Mouse (Mus musculus): ENCODE measurements around the gene 2310011J03Rik. TPM values are rescaled to one million over a fixed set of nuclear protein-coding genes. Genes with fewer than 3 reads are reported as not detected.

2310011J03Rik gene
- polyA plus RNA-seq, 1 experiment from 2014 or later: 42.3 TPM

DNA sequence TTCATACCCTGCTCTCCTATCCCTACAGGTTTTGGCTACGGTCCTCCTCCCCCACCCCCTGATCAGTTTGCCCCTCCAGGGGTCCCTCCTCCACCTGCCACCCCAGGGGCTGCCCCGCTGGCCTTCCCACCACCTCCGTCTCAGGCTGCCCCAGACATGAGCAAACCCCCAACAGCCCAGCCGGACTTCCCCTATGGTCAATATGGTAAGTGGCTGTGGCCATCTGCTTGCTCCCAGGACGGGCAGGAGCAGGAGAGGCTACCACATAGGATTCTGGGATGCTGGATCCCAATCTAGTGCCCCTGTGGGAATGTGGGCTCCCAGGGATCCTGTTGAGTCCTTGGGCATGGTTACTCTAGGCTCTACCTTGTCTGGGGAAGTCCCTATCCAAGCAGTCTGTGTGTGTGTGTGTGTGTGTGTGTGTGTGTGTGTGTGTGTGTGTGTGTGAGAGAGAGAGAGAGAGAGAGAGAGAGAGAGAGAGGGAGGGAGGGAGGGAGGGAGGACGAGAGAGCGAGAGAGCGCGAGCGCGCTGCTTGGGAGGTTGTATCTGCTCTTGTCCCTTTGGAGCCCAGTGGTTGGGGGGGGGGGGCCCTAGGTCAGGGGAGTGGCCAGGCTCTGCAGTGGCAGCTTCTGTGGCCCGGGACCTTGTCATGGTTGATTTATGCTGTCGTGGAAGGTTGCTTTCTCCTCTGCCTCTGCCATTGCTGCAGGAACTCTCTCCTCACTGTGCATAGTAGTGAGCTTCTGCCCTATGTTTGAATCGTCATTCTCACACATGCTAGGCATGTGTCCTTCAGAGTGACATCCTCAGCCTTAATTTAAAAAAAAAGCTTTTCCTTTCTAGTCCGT is 34.9 kb downstream of the 2310011J03Rik start:
- 84% methylated on average over 15 of the region's 15 CpGs for WGBS (ENCODE audit: insufficient replicate concordance)
- Histone ChIP-seq H3K9ac (no peak overlapping the region), H3K36me3 (peaks cover 88% of the 10 kb centered on the region), H3K4me2 (no peak overlapping the region), H3K9me3 (replicated peaks) (no peaks in the 10 kb centered on the region), H3K27ac (no peak overlapping the region), H3K4me3 (replicated peaks) (no peak overlapping the region), H3K4me1 (replicated peaks) (peaks cover 14% of the 10 kb centered on the region), H3K27me3 (no peaks in the 10 kb centered on the region)
- DNase-seq: no peak
- ATAC-seq (ENCODE audit: low read depth): no peak

DNA sequence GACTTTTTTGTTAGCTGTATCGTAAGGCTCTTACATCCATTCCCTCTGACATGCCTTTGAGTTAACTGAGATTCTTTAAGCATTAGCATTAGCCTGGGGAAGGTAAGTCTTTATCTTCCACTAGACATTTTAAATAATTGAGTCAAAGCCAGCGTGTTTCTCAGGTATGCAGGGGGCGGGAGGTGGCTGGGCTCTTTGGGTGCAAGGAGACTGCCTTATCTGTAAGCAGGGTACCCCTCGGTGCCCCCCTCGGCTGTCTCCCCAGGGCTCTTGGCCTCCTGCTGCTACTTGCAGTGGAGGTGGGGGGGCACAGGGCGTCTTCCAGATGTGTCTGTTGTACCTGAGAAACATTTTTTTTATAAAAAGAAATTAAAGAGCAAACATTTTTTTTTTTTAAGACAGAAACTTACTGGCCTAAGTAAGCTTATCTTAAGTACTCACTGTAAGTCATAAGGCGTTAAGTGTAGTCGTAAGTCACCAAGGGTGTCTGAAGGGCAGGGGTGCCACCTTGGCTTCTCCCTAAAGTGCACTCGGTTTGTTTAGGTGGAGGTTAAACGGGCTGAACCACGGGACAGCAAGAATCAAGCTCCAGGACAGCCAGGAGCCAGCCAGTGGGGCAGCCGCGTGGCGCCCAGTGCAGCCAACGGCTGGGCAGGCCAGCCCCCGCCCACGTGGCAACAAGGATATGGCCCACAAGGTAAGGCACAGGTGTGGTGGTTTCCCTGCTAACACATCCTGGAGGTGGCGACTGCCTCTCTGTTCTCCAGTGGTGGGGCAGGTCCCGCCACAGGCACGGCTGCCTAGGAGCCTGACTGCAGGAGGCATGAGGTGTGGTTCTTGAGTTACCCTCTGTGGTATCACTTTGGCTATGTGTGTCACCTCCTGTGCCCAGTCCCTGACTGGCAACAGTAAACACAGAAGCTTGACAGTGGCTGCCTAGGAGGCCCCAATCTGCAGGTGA is 37.6 kb downstream of the 2310011J03Rik start:
- Histone ChIP-seq H3K9ac (no peak overlapping the region), H3K4me2 (no peak overlapping the region), H3K4me1 (replicated peaks) (peaks cover 11% of the 10 kb centered on the region), H3K27me3 (no peaks in the 10 kb centered on the region), H3K27ac (no peak overlapping the region), H3K36me3 (peaks cover 99% of the 10 kb centered on the region), H3K4me3 (replicated peaks) (no peak overlapping the region), H3K9me3 (replicated peaks) (no peaks in the 10 kb centered on the region)
- no peak for DNase-seq
- WGBS (ENCODE audit: insufficient replicate concordance): 82% methylated on average over 20 of the region's 20 CpGs
- no peak for ATAC-seq (ENCODE audit: low read depth)

DNA sequence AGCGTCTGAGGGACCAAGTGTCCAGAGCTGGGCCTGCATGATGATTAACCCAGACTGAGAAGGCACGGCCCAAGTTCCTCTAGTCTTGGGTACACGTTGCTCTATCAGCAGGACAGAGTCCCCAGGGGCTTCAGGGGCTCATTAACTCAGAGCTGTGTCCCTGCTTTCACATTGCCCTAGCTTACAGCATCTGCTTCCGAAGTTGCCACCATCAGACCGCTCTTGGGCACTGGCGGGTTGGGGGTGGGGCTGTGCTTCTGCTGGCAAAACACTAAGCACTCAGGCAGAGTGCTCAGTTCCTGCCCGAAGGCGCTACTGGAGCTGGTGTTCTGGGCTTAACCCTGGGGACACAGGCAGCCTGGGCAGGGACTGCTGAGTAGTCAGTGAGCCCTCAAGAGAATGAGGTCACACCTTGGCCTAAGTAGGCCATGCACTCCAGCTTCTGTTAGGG is 38.4 kb downstream of the 2310011J03Rik start:
- ATAC-seq (ENCODE audit: low read depth): no peak
- Histone ChIP-seq H3K4me2 (no peak overlapping the region), H3K27ac (no peak overlapping the region), H3K9me3 (replicated peaks) (no peaks in the 10 kb centered on the region), H3K4me1 (replicated peaks) (peaks cover 11% of the 10 kb centered on the region), H3K9ac (no peak overlapping the region), H3K4me3 (replicated peaks) (no peak overlapping the region), H3K27me3 (no peaks in the 10 kb centered on the region), H3K36me3 (peaks cover 99% of the 10 kb centered on the region)
- 87% methylated on average over 8 of the region's 8 CpGs for WGBS (ENCODE audit: insufficient replicate concordance)
- no peak for DNase-seq

DNA sequence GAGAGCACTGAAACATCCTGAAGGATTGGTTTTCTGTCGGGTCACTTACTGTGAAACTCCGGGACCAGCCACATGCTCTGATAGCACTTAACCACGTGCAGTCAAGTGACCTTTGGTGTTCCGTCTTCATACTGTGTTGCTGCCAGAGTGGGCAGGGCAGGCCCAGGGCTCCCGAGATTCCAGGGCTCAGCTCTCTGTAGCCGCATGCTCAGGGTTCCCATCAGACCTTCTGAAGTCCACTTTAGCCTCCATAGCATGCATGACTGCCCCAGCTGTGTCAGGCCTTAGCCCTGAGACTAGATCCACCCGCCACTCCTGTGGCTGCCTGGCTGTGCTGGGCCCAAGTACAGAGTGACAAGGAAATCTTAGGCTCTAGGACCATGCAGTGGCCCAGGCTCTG is 39.0 kb downstream of the 2310011J03Rik start:
- Histone ChIP-seq H3K9me3 (replicated peaks) (no peaks in the 10 kb centered on the region), H3K4me2 (no peak overlapping the region), H3K4me3 (replicated peaks) (no peak overlapping the region), H3K27me3 (no peaks in the 10 kb centered on the region), H3K27ac (no peak overlapping the region), H3K4me1 (replicated peaks) (peaks cover 11% of the 10 kb centered on the region), H3K9ac (no peak overlapping the region), H3K36me3 (peaks cover 99% of the 10 kb centered on the region)
- 76% methylated on average over 7 of the region's 7 CpGs for WGBS (ENCODE audit: insufficient replicate concordance)
- DNase-seq (no peak), ATAC-seq (ENCODE audit: low read depth) (no peak)

DNA sequence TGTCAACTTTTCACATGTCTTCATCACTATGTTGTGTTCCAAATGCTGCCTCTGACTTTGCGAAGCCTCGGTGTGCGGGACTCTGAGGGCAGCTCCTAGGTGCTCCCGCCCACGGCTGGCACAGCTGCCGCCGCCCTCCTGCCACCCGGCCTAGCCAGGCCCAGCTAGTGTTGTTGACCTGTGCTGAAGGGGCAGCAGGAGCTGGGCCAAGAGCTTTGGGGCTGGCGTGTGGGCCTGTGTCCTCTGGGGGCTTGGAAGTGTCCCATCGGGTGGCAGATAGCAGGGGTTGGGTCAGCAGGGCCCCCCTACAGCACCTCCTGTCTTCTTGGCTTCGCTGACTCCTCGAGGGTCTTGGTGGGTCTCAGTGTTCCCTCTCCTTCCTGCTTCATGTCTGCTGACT is 41.1 kb downstream of the 2310011J03Rik start:
- WGBS (ENCODE audit: insufficient replicate concordance): 92% methylated on average over 12 of the region's 12 CpGs
- H3K9me3 ChIP-seq (replicated peaks): no peaks in the 10 kb centered on the region
- H3K4me2 ChIP-seq: no peak overlapping the region
- H3K36me3 ChIP-seq: peaks cover 100% of the 10 kb centered on the region
- ATAC-seq (ENCODE audit: low read depth) (no peak), DNase-seq (no peak)
- no peak overlapping the region for H3K4me3 ChIP-seq (replicated peaks)
- H3K9ac ChIP-seq: no peak overlapping the region
- peaks cover 23% of the 10 kb centered on the region for H3K4me1 ChIP-seq (replicated peaks)
- no peak overlapping the region for H3K27ac ChIP-seq
- no peaks in the 10 kb centered on the region for H3K27me3 ChIP-seq

DNA sequence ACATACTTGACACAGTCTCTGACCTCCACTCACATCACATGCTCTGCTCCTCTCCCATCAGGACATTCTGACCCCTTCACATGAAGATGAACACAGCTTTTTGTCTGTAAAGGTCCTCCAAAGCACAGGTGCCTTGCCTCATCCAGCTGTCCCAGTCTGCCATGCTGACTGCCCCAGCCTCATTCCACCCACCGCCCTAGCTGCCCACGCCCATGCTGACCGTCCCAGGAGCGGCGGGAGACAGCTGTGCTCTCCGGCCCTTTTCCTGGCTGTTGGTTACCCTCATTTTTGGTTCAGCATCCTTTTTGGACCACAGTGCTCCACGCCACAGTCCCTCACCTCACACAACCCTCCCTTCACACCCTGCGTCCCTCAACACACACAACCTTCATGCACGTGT is 41.9 kb downstream of the 2310011J03Rik start:
- no peak overlapping the region for H3K4me3 ChIP-seq (replicated peaks)
- WGBS (ENCODE audit: insufficient replicate concordance): 92% methylated on average over 9 of the region's 9 CpGs
- no peaks in the 10 kb centered on the region for H3K9me3 ChIP-seq (replicated peaks)
- ATAC-seq (ENCODE audit: low read depth) (no peak), DNase-seq (no peak)
- H3K4me2 ChIP-seq: no peak overlapping the region
- peaks cover 100% of the 10 kb centered on the region for H3K36me3 ChIP-seq
- no peak overlapping the region for H3K9ac ChIP-seq
- no peak overlapping the region for H3K27ac ChIP-seq
- H3K27me3 ChIP-seq: no peaks in the 10 kb centered on the region
- H3K4me1 ChIP-seq (replicated peaks): peaks cover 32% of the 10 kb centered on the region

DNA sequence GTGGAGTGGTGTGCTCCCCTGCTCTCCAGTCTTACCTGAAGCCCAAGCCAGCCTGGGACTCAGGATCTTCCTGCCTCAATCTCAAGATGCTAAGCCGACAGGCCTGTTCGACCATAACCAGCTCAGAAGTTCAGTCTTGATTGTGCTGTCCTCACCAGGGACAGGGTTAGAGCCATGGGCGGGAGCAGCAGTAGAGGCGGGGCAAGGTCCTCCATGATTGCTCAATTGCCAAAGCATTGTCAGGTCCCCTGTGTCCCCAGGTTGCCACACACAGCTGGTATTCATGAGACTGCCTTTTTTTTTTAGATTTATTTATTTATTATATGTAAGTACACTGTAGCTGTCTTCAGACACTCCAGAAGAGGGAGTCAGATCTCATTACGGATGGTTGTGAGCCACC is 44.1 kb downstream of the 2310011J03Rik start:
- DNase-seq: no peak
- Histone ChIP-seq H3K36me3 (peaks cover 94% of the 10 kb centered on the region), H3K4me1 (replicated peaks) (peaks cover 47% of the 10 kb centered on the region), H3K27me3 (no peaks in the 10 kb centered on the region), H3K9me3 (replicated peaks) (no peaks in the 10 kb centered on the region), H3K9ac (no peak overlapping the region), H3K27ac (no peak overlapping the region), H3K4me3 (replicated peaks) (no peak overlapping the region), H3K4me2 (no peak overlapping the region)
- ATAC-seq (ENCODE audit: low read depth): no peak
- WGBS (ENCODE audit: insufficient replicate concordance): 78% methylated on average over 5 of the region's 5 CpGs

DNA sequence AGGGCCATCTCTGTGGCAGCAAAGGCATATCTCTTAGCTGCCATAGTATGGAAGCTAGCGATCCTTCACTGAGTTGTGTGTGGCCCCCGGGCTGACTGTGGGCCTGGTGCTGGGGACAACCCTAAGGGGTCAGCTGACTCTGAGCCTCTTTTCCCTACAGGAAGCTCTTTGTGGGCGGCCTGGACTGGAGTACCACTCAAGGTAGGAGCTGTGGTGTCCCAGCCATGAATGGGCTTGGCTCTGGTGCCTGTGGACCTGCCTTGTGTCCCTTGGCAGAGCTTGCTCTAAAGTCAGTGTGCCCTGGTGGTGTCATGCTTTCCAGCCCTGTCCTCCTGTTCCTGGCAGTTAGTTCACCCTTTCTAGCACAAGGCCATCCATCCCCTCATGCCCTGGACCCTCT is 46.5 kb downstream of the 2310011J03Rik start:
- H3K36me3 ChIP-seq: peaks cover 89% of the 10 kb centered on the region
- 79% methylated on average over 3 of the region's 3 CpGs for WGBS (ENCODE audit: insufficient replicate concordance)
- DNase-seq (no peak), ATAC-seq (ENCODE audit: low read depth) (no peak)
- H3K4me3 ChIP-seq (replicated peaks): no peak overlapping the region
- H3K9ac ChIP-seq: 0 out of 2 replicates have a peak overlapping the region, but pooled peaks have one; percentile 52
- H3K27me3 ChIP-seq: no peaks in the 10 kb centered on the region
- peak overlapping the region; percentile 96 for H3K27ac ChIP-seq
- H3K4me2 ChIP-seq: no peak overlapping the region
- H3K4me1 ChIP-seq (replicated peaks): peaks cover 66% of the 10 kb centered on the region
- H3K9me3 ChIP-seq (replicated peaks): no peaks in the 10 kb centered on the region

DNA sequence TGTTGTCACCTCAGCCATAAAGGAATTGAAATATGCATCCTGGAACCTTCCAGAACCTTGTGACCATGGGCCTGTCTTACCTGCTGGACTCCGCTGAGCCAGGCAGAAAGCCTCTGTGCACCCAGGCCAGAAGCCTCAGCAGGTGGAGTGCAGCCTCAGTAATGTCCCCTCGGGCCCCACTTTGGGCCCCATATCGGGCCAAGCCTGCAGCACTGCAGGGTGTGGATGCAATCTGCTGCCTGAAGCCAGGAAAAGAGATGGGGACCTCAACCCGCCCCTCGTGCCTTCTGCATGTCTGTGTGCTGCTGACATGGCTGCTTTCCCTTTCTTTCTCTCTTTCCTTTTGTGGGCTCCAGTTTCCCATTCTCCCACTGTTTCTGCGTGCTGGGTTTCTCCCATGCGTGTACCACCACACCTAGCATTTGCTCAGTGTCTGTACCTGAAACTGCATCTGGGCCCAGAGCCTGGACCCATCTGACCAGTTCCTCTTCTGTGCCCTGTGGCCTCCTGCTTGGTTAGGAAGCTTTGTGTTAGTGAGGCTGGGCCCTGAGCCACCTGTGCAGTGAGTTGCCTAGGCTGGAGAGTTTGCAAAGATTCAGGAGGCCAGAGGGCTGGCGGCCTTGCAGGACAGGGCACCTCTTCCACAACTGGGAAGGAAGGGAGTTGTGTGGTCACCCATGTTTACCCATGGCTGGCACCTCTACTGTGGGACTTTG is 48.3 kb downstream of the 2310011J03Rik start:
- peak; percentile 77 for ATAC-seq (ENCODE audit: low read depth)
- H3K27ac ChIP-seq: peak overlapping the region; percentile 96
- H3K4me1 ChIP-seq (replicated peaks): peaks cover 84% of the 10 kb centered on the region
- peak overlapping the region; percentile 98 for H3K4me3 ChIP-seq (replicated peaks)
- peak; percentile 66 for DNase-seq
- WGBS (ENCODE audit: insufficient replicate concordance): 63% methylated on average over 8 of the region's 8 CpGs
- H3K27me3 ChIP-seq: no peaks in the 10 kb centered on the region
- no peaks in the 10 kb centered on the region for H3K9me3 ChIP-seq (replicated peaks)
- peak overlapping the region; percentile 88 for H3K4me2 ChIP-seq
- peak overlapping the region; percentile 100 for H3K9ac ChIP-seq
- H3K36me3 ChIP-seq: peaks cover 87% of the 10 kb centered on the region

DNA sequence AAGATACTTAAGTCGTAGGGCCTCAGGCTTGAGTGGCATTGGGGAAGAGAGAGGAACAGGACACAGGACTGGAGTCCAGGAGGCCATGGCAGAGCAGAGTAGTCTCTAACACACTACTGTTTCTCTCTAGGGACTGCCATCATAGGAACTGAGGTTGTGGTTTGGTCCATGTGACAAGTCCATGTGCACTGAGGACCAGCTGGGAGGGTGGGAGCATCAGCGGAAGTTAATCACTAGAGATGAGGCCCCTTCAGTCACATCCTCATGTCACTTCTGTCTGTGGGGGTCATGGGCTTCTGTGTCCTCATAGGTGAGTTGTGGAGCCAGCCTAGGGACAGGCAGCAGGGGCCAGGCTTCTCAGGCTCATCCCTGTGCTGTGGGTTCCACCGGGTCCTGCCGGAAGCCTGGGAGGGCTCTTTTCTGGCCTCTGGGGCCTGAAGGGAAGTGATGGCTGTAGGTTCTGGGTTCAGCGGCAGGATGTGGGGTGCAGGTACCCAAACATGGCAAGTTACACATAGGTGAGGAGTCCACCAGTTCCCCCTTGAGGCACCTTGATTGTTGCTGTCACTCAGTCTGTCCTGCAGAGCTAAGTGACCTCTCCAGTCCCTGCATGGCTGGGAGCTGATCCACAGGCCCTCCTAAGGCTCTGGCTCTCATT is 49.0 kb downstream of the 2310011J03Rik start:
- H3K9me3 ChIP-seq (replicated peaks): no peaks in the 10 kb centered on the region
- no peaks in the 10 kb centered on the region for H3K27me3 ChIP-seq
- WGBS (ENCODE audit: insufficient replicate concordance): 57% methylated on average over 5 of the region's 5 CpGs
- no peak for ATAC-seq (ENCODE audit: low read depth)
- peaks cover 81% of the 10 kb centered on the region for H3K36me3 ChIP-seq
- DNase-seq: no peak
- peak overlapping the region; percentile 98 for H3K4me3 ChIP-seq (replicated peaks)
- peaks cover 91% of the 10 kb centered on the region for H3K4me1 ChIP-seq (replicated peaks)
- peak overlapping the region; percentile 100 for H3K9ac ChIP-seq
- peak overlapping the region; percentile 88 for H3K4me2 ChIP-seq
- peak overlapping the region; percentile 96 for H3K27ac ChIP-seq
